Mouse (Mus musculus) lung, adult 2 months (tissue): ENCODE data around the gene Lrrc8c.

Experiments
- CTCF ChIP-seq: fragments of 200-500 bp; IDR thresholded peaks from 2 replicates; pipeline ENCODE4 v1.5.1; 2011; ENCODE audit warnings: mild to moderate bottlenecking, low read length, control low read depth; ENCODE audit not compliant: insufficient read depth
- POLR2A ChIP-seq: fragments of 200-500 bp; IDR thresholded peaks from 2 replicates; pipeline ENCODE4 v1.6.1; 2011; ENCODE audit warnings: low read depth, mild to moderate bottlenecking, control low read depth, low read length, borderline replicate concordance; ENCODE audit errors: extremely low read depth

GRCm38 (mm10) chr5:105545126-105545525 lies 25.9 kb downstream of the Lrrc8c start:
- TF ChIP-seq POLR2A: no peak
- no peak for TF ChIP-seq CTCF
